Mouse (Mus musculus) gastrocnemius, postnatal 4 days (tissue): ENCODE data around the gene Prn. TPM values are rescaled to one million over a fixed set of nuclear protein-coding genes. Genes with fewer than 3 reads are reported as not detected.

Source experiments
- DNase-seq, 2 experiments: peaks; one replicate each; pipeline ENCODE4 v3.0.0; 2021 to 2022; ENCODE audit warnings: low spot score in 2 of 2, mixed read lengths in 2 of 2
- total RNA-seq, 2 experiments: library from RNA; stranded (reverse); gene quantifications; 2 replicates each; pipeline ENCODE4 v1.2.3; 2021

The Prn gene
- total RNA-seq, 2 experiments from 2014 or later = not detected

DNA sequence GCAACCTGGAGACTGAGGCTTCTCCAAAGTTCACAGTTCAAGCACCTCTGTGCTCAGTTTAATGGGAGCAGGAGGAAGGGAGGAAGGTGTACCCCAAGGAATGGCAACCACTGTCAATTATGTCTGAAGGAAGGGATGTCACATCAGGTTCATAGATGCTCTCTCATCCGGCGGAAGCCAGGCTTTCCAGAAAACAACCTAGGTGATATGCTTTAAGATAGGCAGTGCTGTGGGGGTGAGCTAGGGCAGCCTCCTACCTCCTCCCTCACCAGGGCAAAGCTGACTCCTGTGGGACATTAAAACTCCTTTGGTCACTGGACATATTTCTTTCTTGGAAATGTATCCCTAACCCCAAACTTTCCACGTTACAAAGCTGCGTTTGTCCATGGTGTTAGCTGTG lies 83.4 kb downstream of the Prn start:
- no peak for DNase-seq

DNA sequence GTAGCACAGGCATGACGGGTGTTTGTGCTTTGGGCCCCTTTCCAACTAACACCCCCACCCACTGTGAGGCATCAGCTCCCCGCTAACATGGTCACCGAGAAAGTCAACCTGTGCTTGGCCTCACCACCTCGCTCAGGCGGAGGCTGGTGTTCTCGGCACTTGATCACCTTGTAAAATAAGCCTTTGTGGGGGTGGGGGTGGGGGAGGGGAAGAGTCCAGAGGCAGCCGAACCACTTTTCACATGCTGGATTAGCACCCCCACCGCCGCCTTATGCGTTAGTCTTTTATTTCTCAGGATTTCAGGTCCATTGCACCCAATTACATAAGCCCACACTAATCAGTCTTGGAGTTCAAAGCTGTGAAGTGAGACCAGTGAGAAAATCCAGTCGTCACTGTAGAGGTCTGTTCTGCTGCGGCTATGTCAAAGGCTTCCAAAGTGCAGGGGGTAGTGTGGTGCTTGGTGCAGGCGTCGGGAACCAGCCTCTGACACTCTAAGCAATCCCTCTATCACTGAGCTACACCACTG lies 83.9 kb downstream of the Prn start:
- DNase-seq = no peak

DNA sequence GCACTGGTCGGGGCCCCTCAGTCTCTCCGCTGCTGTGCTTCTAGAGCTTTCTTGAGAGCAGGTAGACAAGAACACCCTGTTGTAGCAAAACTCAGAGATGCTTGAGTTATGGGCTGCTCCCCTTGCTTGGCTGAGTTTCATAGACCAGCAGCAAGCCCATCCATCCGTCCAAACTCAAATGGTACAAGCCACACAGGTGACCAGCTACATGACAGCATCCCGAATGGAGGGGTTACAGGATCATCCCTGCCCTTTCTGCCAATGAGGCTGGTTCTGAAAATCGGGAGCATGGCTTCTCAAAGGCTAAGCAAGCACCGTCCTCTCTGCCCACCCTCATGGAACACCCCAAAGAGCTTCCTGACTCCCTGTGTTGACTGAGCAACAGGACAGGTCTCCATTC lies 85.2 kb downstream of the Prn start:
- no peak for DNase-seq

DNA sequence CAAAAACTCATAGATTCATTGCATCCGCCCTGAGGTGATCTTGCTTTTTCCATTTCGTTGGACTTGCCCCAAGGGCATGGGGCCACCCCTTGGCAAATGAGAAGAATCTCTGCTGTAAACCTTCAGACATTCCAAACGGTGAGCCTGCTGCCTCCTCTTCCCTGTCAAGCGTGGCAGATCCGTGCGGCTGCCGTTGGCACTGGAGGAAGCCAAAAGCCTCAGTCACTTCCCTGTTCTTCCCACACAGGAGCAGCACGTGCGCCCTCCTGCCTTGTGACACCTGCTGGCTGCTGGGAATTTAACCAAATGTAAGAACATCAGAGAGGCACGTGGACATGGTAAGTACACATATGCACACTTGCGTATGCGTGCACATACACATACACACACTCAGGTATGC lies 86.0 kb downstream of the Prn start:
- no peak for DNase-seq

DNA sequence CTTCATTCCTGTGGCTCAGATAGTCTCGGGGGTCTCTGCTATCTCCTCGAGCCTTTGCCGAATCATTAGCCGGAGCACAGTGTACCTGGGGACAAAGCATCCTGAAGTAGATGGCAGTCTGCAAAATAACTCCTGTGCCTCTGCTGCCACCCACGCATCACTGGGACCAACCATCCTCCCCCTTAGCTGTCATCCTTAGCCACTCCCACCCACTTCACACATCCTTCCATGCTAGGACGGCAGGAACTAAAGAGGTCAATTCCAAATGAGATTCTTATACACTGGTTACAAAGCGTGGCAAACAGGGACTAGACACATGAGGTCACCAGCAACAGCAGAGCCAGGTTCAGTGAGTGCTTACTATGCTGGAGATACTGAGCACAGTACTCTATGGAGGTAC lies 86.6 kb downstream of the Prn start:
- DNase-seq = no peak

DNA sequence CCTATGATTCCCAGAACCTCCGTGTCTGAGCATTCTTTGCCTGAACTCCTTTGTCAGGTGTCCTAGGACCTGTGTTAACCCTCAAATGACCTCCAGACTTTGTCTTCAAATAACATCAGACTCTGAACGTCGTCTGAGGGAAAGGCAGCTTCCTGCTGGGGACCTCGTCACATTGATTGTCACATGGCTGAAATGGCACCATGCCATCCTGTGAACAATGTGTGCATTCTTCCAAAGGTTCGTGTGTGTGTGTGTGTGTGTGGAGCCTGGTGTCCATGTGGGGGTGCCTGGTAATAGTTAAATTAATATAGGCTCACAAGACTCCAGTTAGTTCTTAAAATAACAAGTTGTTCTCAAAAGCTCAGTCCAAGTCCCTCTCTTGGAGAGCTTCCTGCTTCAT lies 87.6 kb downstream of the Prn start:
- DNase-seq = no peak

DNA sequence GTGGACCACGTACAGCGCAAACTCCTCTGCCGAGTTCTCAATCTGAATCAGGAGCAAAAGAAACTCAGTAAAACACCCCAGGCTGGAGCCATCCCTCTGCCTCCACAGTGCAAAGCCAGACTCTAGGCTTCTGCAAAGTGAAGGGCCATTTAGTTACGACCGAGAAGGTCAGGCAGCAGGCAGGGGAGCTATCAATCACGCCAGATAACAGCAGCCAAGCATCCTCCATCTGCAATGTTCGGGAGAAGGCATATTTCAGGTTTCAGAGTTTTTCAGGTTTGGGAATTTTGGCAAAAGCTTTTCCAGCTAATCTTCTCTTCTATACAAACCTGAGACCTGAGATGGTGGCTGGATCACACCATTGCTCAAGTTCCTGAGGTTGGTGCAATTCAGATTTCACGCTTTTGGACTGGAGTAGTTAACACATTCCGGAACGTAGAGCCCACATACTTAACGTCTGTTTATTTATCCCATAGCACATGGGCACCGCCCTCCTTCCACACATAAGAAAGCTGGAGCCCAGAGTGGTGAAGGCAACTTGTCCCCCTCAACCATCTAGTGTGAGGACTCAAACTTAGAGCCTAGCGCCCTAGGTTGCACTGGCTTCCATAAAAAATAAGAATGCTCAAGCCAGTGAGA lies 92.1 kb downstream of the Prn start:
- no peak for DNase-seq

DNA sequence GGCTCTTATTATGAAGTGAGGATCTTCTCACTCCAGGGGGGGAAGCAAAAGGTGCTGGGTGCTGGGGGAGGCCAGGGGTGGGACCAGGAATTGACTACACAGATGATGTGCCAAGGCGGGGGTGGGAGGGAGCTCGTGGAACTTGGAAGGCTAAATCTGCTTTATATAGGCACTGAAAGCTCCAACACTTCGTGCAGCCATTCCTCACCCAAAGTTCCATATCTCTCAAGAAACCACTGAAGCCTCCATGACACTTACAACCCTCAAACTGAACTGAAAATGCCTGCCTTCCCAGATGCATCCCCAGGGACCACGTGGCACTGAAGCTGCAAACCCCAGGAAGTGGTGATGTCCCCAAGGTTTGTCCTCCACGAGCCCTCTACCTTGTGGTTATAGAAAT lies 94.2 kb downstream of the Prn start:
- no peak for DNase-seq

DNA sequence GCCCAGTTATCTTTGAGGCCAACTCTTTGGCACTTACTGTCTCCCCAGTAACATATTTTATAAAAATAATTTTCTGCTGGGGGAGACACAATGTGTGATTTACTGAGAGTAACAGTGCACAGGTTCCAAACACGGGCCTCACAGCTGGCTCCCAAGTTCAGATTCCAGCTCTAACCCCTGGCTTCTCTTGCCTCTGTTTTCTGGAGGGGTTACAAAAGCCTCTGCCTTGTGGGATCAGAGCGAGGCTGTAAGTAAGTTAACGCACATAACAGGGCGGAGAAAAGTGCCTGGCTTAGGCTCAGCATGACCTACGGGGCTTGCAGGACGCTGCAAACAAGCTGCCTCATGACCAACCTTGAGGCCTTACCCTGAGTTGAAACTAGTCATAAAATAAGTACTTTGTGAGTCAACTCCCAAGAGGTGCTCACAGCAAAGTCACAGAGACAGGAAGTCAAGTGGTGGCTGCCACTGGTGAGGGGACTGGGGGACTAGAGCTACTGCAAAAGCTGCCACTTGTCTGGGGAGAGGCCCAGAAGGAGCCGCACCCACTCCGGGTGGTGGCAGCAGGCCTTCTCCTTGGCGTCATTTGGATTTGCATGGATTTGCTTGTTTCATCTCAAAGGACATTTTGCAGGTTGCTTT lies 94.9 kb downstream of the Prn start:
- no peak for DNase-seq

DNA sequence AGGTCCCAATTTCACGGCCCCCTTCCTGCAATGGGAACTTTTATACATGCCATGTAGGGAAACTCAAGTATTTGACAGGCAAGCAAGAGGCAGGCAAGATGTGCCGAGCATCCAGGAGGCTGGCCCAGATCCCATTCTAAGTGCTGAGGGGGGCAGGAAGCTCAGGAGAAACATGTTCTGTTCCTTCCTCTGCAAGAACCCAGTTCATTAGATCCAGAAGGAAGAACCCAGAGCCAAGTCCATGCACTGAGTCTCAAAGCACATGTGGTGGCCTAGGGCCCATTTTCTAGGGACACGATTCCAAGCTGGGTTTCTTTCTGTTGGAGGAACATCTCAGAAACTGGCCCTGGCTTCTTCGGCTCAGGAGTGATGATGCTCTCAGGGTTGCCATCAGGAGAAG lies 95.7 kb downstream of the Prn start:
- DNase-seq = no peak

Other genes starting within 250 kb of the Prn start
- under 1 TPM; 0.07 to 0.08 TPM for gene Erv3, start 50.2 kb upstream of the Prn start, total RNA-seq
- gene Prnp, start within 50 bp of the Prn start, total RNA-seq = 10 to 100 TPM; 66.2 to 67.2 TPM
- 10 to 100 TPM; 68.5 to 70.9 TPM for gene Prnd, start 40.9 kb downstream of the Prn start, total RNA-seq
- 10 to 100 TPM; 31.6 to 32.5 TPM for gene Rassf2, start 120.3 kb downstream of the Prn start, total RNA-seq
- 10 to 100 TPM; 12.0 to 14.5 TPM for gene Slc23a2, start 235.2 kb downstream of the Prn start, total RNA-seq